Mouse (Mus musculus) lung, embryonic 14.5 days (tissue): ENCODE measurements around the gene Npm1. TPM values are rescaled to one million over a fixed set of nuclear protein-coding genes. Genes with fewer than 3 reads are reported as not detected.
A peak's percentile ranks its signal among the peaks of the same experiment; 100 is the strongest.

Source experiments
- ATAC-seq: fragments of 200-750 bp; cut with Nextera tagmentation; 2 replicates; pipeline ENCODE4 v1.8.0; 2017; ENCODE audit warnings: mild to moderate bottlenecking, moderate TSS enrichment, moderate library complexity; ENCODE audit not compliant: insufficient read depth
- DNase-seq: peaks from one replicate; pipeline ENCODE4 v3.0.0-alpha.2; 2015
- H3K27ac ChIP-seq: fragments of 300-500 bp; sonication (generic); 2 replicates; pipeline ENCODE4 v1.5.1; 2014; ENCODE audit warnings: low read depth, mild to moderate bottlenecking, moderate library complexity
- H3K27me3 ChIP-seq: fragments of 300-500 bp; sonication (generic); 2 replicates; pipeline ENCODE4 v1.6.1; 2014; ENCODE audit warnings: low read length, control low read depth; ENCODE audit not compliant: insufficient read depth
- H3K36me3 ChIP-seq: fragments of 300-500 bp; sonication (generic); 2 replicates; pipeline ENCODE4 v1.6.1; 2014; ENCODE audit warnings: control low read depth; ENCODE audit not compliant: insufficient read depth
- H3K4me1 ChIP-seq: fragments of 300-500 bp; sonication (generic); 2 replicates; pipeline ENCODE4 v1.6.1; 2014; ENCODE audit warnings: antibody characterized with exemption, control low read depth; ENCODE audit not compliant: insufficient read depth
- H3K4me2 ChIP-seq: fragments of 300-500 bp; sonication (generic); 2 replicates; pipeline ENCODE4 v1.6.1; 2014; ENCODE audit warnings: mild to moderate bottlenecking
- H3K4me3 ChIP-seq: fragments of 300-500 bp; sonication (generic); 2 replicates; pipeline ENCODE4 v1.5.1; 2014; ENCODE audit warnings: low read depth, low read length
- H3K9ac ChIP-seq: fragments of 300-500 bp; sonication (generic); 2 replicates; pipeline ENCODE4 v1.6.1; 2014
- H3K9me3 ChIP-seq: fragments of 300-500 bp; sonication (generic); 2 replicates; pipeline ENCODE4 v1.6.1; 2016; ENCODE audit warnings: low read depth, low read length, control low read depth
- CTCF ChIP-seq: IDR thresholded peaks from 2 replicates; pipeline ENCODE4 v1.5.1; 2016; ENCODE audit warnings: antibody characterized with exemption, low read depth
- WGBS: fragments of 180-500 bp; shearing (Covaris S2); extraction: QIAGEN DNeasy Blood & Tissue Kit; methylation state at CpG from one replicate; pipeline ENCODE4 v1.1.7; 2014; 5-methylcytosine and 5-hydroxymethylcytosine counted together
- polyA plus RNA-seq: library from polyadenylated mRNA; unstranded; fragments of >200 nt; fragmentation: Nextera tagmentation; extraction: Ambion mirVana; gene quantifications from 2 replicates; pipeline ENCODE4 v1.2.1, GENCODE M21; 2014

Gene Npm1
- polyA plus RNA-seq, 1 experiment from 2014 or later: 1,313 TPM

GRCm38 (mm10) chr11:33197133-33197514 lies 34.1 kb upstream of the Npm1 start:
- Histone ChIP-seq H3K4me2 (no peak overlapping the region), H3K27me3 (peaks cover 95% of the 10 kb centered on the region), H3K9ac (no peak overlapping the region), H3K9me3 (no peaks in the 10 kb centered on the region), H3K4me1 (no peaks in the 10 kb centered on the region), H3K36me3 (no peaks in the 10 kb centered on the region), H3K4me3 (no peak overlapping the region), H3K27ac (no peak overlapping the region)
- TF ChIP-seq CTCF: no peak
- no peak for ATAC-seq
- 31% methylated on average over 13 of the region's 13 CpGs for WGBS
- no peak for DNase-seq

GRCm38 (mm10) chr11:33196447-33197132 lies 33.6 kb upstream of the Npm1 start:
- no peak overlapping the region for H3K4me3 ChIP-seq

GRCm38 (mm10) chr11:33195531-33196446 lies 32.8 kb upstream of the Npm1 start:
- WGBS: 5% methylated on average over 25 of the region's 25 CpGs
- DNase-seq (no peak), ATAC-seq (no peak)
- Histone ChIP-seq H3K9ac (no peak overlapping the region), H3K9me3 (no peaks in the 10 kb centered on the region), H3K27me3 (peaks cover 95% of the 10 kb centered on the region), H3K4me2 (no peak overlapping the region), H3K4me3 (no peak overlapping the region), H3K4me1 (no peaks in the 10 kb centered on the region), H3K27ac (no peak overlapping the region), H3K36me3 (no peaks in the 10 kb centered on the region)
- no peak for TF ChIP-seq CTCF

More at GRCm38 (mm10) chr11:33196447-33197132, 33.6 kb upstream of the Npm1 start:
- H3K4me2 ChIP-seq: no peak overlapping the region
- ATAC-seq: no peak
- 18% methylated on average over 24 of the region's 24 CpGs for WGBS
- TF ChIP-seq CTCF: no peak
- H3K9me3 ChIP-seq: no peaks in the 10 kb centered on the region
- no peak overlapping the region for H3K9ac ChIP-seq
- no peak overlapping the region for H3K27ac ChIP-seq
- no peak for DNase-seq
- peaks cover 95% of the 10 kb centered on the region for H3K27me3 ChIP-seq
- no peaks in the 10 kb centered on the region for H3K36me3 ChIP-seq
- no peaks in the 10 kb centered on the region for H3K4me1 ChIP-seq

GRCm38 (mm10) chr11:33195061-33195460 lies 32.1 kb upstream of the Npm1 start:
- TF ChIP-seq CTCF: no peak
- H3K4me3 ChIP-seq: no peak overlapping the region
- peaks cover 88% of the 10 kb centered on the region for H3K27me3 ChIP-seq
- H3K27ac ChIP-seq: no peak overlapping the region
- 27% methylated on average over 7 of the region's 7 CpGs for WGBS
- H3K4me2 ChIP-seq: no peak overlapping the region
- no peaks in the 10 kb centered on the region for H3K4me1 ChIP-seq
- DNase-seq (no peak), ATAC-seq (no peak)
- H3K9me3 ChIP-seq: no peaks in the 10 kb centered on the region
- no peak overlapping the region for H3K9ac ChIP-seq
- no peaks in the 10 kb centered on the region for H3K36me3 ChIP-seq

GRCm38 (mm10) chr11:33193695-33194094 lies 30.7 kb upstream of the Npm1 start:
- H3K4me2 ChIP-seq: peak overlapping the region; percentile 18; the same call in 1 of the 2 replicates
- no peak overlapping the region for H3K4me3 ChIP-seq
- H3K9ac ChIP-seq: no peak overlapping the region
- 2% methylated on average over 10 of the region's 12 CpGs for WGBS
- TF ChIP-seq CTCF: no peak
- DNase-seq (no peak), ATAC-seq (peak; percentile 63)
- no peaks in the 10 kb centered on the region for H3K9me3 ChIP-seq
- H3K4me1 ChIP-seq: no peaks in the 10 kb centered on the region
- H3K36me3 ChIP-seq: no peaks in the 10 kb centered on the region
- peaks cover 75% of the 10 kb centered on the region for H3K27me3 ChIP-seq
- H3K27ac ChIP-seq: no peak overlapping the region

- Histone ChIP-seq H3K27me3 (peaks cover 27% of the 10 kb centered on the region), H3K9ac (no peak overlapping the region), H3K36me3 (no peaks in the 10 kb centered on the region), H3K9me3 (no peaks in the 10 kb centered on the region), H3K4me1 (no peaks in the 10 kb centered on the region), H3K4me2 (no peak overlapping the region), H3K27ac (no peak overlapping the region), H3K4me3 (no peak overlapping the region)
- no peak for DNase-seq
- ATAC-seq: no peak
- 85% methylated on average over 3 of the region's 3 CpGs for WGBS
- no peak for TF ChIP-seq CTCF
These were observed 18.8 kb upstream of the Npm1 start for GRCm38 (mm10) chr11:33181804-33182203.

GRCm38 (mm10) chr11:33180701-33181116 lies 17.7 kb upstream of the Npm1 start:
- no peak for TF ChIP-seq CTCF
- H3K9ac ChIP-seq: peak overlapping the region; percentile 23; the same call in 1 of the 2 replicates
- H3K4me3 ChIP-seq: peak overlapping the region; percentile 23; the same call in 1 of the 2 replicates
- no peaks in the 10 kb centered on the region for H3K4me1 ChIP-seq
- DNase-seq (peak; percentile 55), ATAC-seq (peak; percentile 57)
- H3K27me3 ChIP-seq: peaks cover 28% of the 10 kb centered on the region
- no peaks in the 10 kb centered on the region for H3K9me3 ChIP-seq
- H3K27ac ChIP-seq: no peak overlapping the region
- H3K36me3 ChIP-seq: no peaks in the 10 kb centered on the region
- WGBS: 2% methylated on average over 18 of the region's 18 CpGs
- H3K4me2 ChIP-seq: peak overlapping the region; percentile 54
